Mouse (Mus musculus): ENCODE results near the gene Fgfr2. TPM values are rescaled to one million over a fixed set of nuclear protein-coding genes. Genes with fewer than 3 reads are reported as not detected.

Fgfr2 gene
- total RNA-seq, 2 experiments from 2014 or later, result 0.26 to 0.51 TPM

DNA sequence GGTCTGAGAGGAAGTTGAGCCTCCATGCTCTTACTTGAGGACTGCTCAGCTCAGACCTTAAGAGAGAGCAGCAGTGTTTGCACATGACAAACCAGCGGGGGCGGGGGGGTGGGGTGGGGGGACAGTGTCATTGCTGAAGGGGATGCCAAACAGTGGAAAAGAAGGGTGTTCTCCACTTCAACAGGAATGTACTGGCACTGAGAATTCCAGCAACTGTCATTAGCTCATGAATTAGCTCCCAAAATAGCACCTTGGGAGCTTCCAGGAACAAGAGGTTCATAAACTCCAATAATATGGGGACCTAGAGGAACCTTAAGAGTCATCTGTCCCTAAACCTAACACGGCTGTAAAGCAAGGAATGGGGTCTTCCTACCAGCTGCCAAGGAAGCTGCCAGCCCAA is 680.0 kb downstream of the Fgfr2 start:
- no peak for ATAC-seq (ENCODE audit: poor library complexity, severe bottlenecking)

DNA sequence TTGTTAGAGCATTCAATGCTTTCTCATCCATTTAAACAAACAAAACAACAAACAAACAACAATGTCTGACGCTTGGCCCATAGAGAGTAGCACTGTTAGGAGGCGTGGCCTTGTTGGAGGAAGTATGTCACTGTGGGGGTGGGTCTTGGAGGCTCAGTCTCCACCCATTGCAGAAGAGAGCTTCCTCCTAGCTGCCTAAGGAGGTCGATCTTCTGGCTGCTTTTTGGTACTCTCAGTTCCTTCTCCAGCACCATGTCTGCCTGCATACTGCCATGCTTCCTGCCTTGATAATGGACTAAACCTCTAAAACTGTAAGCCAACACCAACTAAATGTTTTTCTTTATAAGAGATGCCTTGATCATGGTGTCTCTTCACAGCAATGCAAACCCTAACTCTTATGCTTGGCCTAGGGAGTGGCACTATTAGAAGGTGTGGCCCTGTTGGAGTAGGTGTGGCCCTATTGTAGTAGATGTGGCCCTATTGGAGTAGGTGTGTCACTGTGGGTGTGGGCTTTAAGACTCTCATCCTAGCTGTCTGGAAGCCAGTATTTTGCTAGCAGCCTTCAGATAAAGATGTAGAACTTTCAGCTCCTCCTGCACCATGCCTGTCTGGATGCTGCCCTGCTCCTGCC is 680.9 kb downstream of the Fgfr2 start:
- ATAC-seq (ENCODE audit: poor library complexity, severe bottlenecking), result peak; percentile 69

DNA sequence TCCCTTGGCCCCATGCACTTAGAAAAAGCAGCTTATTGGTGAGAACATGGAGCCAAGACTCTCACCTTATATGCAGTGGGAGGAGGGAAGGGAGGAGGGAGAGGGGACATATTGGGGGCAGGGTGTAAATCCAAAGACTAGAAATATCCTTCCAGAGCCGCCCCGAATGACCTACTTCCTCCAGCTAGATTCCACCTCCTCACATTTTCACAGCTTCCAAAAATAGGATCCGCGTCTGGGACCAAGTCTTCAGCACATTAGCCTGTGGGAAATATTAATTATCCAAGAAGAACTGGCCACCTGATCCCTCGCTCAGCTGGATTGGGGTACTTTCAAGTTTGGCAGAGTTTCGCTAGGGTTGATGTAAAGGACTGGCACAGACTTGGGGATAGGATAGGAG is 683.2 kb downstream of the Fgfr2 start:
- no peak for ATAC-seq (ENCODE audit: poor library complexity, severe bottlenecking)

DNA sequence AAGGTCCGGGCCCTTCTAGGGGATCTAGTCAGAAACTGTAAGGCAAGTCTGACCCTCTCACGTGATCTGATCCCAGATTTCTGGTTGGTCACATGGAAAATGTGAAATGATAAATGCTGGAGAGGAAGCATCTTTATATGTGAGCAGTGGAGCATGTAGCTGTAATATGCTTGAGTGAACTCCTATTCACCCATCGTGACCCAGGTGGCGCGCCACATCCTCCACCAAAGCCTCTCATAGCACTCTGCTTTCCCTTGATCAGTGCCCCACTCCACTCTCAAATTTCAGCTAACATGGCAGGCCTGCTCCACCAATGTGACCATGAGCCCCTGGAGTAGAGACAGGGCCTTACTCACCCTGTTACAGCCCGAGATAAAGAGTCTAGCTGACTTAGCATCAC is 685.1 kb downstream of the Fgfr2 start:
- no peak for ATAC-seq (ENCODE audit: poor library complexity, severe bottlenecking)

DNA sequence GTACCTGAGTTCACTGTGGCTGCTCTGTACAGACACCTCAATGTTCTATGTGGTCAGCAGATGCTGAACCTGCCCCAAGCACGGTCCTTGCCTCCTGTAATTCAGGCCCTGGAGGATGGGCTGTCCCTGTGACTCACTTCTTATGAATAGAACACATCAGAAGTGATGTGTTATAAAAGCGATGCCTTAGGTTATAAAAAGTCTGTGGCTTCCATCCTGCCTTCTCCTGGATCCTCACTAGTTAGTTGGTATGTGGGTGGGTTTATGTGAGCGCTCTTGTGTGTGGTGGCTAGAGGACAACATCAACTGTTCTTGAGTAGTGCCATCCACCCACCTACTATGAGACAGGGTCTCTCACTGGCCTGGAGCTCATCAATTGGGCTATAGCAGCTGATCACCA is 685.7 kb downstream of the Fgfr2 start:
- no peak for ATAC-seq (ENCODE audit: poor library complexity, severe bottlenecking)

DNA sequence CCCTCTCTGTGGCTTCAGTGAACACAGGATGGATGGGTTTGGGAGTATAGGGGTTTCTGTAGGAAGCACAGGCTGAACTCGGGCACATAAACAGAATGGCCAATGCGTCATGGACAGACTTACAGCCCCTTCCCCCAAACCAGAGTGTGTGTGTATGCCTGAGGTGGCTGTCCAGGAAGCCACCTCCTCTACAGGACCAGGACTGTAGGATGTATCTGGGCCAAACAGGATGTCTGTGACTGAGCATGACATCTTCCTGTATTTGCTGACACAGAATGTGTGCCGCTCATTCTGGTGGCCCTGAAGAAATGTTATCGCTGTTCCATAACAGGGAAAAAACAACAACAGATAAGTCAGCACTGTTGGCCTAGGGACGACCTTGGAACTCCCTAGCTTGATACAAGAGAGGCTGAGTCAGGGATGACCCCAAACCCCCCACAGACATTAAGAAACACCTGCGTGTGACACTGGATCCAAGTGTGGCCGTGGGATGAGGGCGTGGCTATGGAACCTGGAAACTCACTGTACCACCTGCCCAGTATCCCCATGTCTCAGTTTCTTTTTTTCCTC is 687.6 kb downstream of the Fgfr2 start:
- no peak; the same call in 1 of the 2 replicates for ATAC-seq (ENCODE audit: poor library complexity, severe bottlenecking)

DNA sequence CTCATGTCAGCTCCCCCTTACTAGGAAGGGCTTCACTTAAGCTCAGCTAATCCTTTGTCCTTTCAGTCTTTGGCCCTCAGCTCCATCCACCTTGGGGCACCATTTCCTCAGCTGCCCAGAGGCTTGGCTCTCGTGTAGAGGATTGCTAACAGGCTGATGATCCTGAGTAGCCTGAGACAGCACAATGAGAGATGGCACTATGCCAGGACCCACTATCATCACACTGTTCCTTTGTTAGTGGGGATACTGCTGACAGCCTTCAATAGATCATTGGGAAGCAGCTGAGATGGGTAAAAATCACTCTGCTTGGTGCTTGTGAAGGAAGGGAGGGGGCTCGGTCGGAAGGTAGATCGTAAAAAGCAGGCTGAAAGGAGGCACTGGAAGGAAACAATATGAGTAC is 693.8 kb downstream of the Fgfr2 start:
- ATAC-seq (ENCODE audit: poor library complexity, severe bottlenecking), result no peak

DNA sequence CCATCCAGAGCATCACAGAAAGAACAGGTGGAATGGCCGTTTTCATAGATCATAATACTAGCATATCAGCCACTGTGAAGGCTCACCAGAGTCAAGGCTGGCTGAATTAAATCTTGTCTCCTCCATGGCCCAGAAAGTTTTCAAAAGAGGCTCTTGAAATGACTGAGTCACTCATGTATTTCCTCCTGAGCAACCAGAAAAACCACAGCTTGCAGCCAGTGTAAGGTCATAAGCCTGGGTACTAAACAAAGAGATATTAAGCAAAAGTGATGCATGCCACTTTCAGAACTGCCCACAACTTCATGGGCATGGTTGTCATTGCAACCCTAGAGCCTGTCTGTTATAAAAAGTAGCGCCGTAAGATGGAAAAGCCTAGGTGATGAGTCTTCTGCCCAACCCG is 694.8 kb downstream of the Fgfr2 start:
- ATAC-seq (ENCODE audit: poor library complexity, severe bottlenecking), result peak; percentile 76

DNA sequence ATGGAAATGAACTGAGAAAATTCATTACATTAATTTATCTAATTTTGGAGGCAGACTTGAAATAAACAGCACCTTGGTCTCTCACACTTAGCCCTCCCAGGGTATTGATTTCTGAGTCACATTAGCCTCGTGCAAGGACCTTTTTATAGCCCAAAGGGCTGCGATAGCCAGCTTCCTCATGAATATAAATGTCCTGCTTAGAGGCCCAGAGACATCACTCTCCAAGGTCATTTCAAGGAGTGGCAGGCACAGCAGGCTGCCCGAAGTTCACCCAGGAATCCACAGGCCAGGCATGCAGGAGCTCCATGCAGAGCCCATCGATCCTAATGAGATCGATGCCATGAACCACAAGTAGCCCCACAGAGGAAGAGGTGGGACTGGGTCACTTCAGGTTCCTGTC is 697.1 kb downstream of the Fgfr2 start:
- ATAC-seq (ENCODE audit: poor library complexity, severe bottlenecking), result no peak

DNA sequence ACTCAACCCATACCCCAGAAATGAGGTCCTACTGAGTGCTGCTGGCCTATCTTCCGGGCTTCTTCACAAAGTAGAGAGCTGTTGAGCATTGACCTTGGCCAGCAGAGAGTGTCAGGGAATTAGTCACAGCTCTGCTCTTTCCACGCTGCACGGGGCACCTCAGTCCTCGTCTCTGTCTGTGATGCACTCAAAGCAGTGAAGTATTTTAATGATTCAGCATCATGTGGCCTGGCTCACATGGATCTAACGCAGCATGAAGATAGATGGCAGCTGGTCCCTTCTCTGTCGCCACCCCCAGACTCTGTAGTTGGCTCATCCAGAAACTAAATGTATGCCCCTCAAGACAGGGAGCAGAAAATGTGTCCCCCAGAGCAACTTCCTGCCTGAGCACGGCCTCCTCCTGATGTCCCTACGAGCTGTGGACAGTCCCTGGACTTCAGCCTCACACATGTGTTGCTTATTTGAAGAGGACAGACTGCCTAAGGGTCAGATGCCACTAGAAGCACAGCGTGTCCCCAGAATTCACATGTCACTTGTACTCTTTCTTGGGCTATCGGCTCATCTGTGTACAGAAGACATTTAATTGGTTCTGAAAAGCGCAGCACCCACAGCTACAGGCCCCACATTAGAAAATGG is 697.7 kb downstream of the Fgfr2 start:
- no peak for ATAC-seq (ENCODE audit: poor library complexity, severe bottlenecking)

DNA sequence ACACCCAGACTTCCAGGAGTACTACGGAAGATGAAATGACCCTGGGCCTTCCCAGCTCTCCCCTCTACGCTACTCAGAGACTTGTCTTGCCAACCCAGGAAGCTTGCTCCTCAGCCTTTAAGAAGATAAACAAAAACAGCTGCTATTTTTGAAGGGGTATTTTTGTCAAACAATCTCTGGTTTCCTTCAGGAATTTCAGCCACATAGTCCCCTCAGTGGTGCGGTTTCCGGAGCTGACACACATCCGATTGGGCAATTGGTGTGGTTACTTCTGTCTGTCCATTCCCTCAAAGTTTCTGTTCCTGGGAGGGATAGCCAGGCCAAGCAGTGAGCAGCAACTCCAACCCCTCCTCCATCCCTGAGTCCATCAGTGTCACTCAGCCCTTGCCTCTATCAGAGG is 699.6 kb downstream of the Fgfr2 start:
- peak; percentile 59 for ATAC-seq (ENCODE audit: poor library complexity, severe bottlenecking)

DNA sequence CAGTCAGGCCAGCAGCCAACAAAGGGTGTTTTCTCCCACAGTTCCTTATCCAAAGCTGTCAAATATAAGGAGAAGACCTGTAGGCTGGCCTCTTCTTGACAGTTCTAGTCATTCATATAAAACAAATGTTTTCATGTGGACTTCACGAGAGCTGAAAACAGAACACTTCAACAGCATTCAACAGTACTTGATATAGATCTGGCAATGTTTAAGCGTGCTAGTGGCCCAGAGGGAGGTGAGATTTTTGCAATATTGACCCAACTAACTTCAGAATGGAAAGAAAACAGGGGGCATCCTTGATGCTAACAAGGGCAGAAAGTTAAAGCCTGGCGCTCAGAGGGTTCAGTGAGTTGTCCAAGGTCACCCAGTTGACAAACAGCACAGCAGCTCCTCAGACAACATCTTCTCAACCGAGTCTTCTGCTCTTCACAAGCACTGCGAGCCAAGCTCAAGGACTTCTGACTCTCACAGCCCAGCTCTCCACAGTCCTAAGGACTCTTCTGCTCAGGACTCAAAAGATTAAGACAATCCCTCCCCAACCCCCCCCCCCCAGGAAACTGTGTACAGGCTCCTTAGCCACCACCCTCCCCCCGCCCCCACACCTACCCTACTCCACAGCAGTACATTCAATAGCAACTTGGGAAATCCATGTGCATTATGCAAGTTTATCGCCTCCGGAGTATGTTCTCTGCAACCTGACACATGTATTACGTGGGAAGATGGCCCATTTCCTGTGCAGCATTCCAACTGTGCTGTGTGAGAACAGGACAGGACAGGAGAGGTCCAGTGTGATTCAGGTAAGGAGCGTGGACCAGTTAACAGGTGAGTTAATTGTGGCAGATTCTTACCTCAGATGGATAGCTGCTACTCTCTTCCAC is 703.5 kb downstream of the Fgfr2 start:
- no peak for ATAC-seq (ENCODE audit: poor library complexity, severe bottlenecking)

DNA sequence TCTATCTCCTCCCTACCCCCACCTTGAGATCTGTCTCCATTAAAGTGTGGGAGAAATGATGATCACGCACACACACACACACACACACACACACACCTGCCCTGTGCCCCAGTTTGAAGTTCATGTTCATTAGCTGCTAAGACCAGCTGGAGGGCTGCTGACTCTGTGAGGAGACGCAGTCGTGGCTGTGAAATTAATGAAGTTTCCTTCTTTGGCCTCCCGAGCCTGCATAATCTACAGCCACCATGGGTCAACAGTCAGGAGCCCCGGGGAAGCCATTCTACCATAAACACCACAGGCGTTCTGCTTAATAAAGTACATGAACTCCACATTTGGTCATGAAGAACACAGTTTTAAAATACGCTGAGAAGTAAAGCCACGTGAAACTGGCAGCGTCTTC is 706.3 kb downstream of the Fgfr2 start:
- ATAC-seq (ENCODE audit: poor library complexity, severe bottlenecking), result no peak

DNA sequence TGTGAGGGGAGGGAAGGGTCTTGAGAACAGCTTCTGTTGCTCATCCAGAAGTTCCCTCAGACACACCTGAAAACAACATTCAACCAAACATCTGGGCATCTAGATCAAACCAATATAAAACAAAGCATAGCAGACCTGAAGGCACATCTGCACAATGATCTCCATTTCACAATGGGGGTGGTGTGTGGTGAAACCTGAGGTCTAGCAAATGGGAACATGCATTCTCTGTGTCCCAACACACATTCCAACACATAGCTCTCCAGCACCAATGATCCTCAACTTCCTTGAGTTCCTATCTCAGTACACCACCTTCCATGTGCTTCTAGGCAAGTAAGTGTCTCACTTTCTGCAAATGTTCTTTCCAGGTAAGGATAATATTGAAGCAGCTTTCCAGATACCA is 707.3 kb downstream of the Fgfr2 start:
- ATAC-seq (ENCODE audit: poor library complexity, severe bottlenecking), result peak; percentile 49

DNA sequence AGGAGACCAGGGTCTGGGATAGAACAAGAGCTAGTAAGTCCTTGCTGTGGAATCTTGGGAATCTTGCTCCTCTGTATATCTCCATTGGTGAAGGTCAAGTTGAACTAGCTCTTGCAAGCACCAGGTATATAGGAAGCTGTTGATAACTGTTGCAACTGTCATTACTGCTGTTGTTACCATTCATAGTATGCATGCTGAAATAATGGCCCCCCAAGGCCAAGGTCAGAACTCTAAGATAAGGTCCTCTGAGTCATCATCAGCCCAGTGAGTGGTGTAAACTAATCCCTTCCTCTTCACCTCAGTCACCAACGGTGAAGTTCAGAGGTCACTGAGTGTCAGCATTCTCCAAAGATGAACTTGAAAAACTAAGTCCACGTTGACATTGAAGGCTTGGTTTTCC is 710.6 kb downstream of the Fgfr2 start:
- no peak for ATAC-seq (ENCODE audit: poor library complexity, severe bottlenecking)

DNA sequence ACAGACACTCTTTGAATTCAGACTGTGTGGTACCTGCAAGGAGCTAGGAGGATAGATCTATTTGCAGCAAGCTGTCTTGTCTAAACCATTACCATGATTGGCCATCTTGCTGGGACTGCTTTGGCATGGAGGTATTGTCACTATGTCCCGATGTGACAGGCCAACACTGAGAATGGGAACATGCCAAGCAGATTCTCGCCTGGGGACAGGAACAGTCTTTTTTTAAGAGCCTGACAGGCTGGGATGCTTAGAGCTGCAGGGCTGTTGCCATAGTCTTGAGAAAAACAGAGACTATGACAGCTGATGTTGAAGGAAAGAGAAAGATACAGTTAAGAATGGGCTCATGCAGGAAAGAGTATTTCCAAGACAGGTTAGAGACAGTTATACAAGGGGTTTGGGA is 711.4 kb downstream of the Fgfr2 start:
- ATAC-seq (ENCODE audit: poor library complexity, severe bottlenecking), result no peak

DNA sequence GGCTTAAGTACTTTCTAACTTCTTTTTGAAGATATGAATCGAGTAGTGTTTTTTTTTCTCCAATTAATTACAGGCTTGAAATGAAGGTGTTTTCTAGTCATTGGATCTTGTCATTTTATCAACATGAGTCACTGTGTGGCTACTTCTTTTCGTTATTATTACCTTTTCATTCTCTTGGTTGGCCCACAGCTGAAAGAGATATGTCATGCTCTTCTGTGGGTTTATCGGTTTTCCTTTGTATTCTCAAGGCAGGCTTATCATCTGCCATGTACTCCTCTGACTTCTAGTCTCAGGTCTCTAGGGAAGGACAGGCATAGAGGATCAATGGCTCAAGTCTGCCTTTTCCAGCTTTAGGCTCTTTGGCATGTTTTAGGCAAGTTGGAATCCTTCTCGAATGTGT is 712.2 kb downstream of the Fgfr2 start:
- ATAC-seq (ENCODE audit: poor library complexity, severe bottlenecking), result no peak

DNA sequence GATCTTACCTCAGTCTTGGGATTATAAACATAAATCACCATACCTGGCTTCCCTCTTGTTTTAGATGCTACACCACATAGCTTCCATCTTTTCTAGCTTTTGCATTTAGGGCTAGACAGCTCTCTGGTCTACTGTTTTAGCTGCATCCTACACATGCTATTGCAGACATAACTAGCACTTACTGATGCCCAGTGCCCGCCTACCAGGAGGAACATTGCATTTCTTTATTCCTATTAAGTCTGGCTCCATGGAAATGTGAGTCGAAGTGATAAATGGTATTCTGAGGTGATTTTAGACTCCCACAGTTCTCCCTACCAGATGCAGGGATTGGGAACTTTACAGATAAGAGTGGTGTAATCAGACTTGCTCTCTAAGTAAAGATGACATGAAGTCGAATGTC is 713.3 kb downstream of the Fgfr2 start:
- no peak for ATAC-seq (ENCODE audit: poor library complexity, severe bottlenecking)

DNA sequence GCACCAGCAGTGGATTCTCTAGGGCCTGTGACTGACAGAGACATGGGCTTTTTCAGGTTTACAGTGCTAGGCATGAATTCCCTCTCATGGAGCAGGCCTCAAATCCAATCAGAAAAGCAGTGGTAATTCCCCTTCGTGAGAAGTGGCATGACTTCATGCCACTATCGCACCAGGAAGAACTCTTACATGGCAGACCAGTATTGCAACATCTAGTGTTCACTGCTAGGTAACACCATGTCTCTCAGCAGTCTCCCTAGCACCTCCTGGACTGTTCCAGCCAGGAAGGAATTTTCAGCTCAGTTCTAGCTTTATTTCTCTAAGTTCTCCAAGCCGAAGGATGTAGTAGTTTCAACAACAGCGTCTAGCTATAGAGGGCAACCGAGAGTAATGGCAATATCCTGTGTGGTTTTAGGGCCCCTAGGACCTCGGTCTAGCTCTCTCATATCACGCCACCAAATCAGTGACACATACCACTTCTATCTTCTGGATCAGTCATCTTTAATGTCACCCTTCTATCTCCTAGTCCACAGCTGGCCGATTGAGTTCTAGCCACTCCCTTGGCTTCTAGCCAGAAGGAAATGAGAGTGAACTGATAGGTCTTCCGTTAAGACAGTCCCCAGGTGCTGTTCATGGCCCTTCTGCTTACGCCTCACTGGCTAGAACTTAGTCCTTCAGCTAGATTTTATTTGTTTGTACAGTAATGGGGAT is 720.6 kb downstream of the Fgfr2 start:
- ATAC-seq (ENCODE audit: poor library complexity, severe bottlenecking), result peak; percentile 86

DNA sequence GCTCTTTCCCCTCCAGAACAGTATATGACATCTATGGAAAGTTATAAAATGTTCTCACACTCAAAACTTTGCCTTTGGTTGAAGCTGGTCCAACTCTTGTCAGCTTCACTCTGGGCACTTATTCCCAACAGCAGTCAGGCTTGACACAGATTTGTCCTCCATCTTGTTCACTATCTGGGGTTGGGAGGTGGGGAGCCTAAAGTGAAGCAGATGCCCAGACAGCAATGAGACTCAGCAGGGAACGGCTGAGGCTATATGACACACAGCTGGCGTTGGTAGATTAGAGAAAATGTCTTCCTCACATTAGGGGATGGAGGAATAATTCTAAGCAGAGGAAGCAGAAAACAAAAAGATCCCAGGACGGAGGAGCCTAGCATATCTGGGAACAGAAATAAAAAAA is 724.7 kb downstream of the Fgfr2 start:
- no peak for ATAC-seq (ENCODE audit: poor library complexity, severe bottlenecking)
